Mouse (Mus musculus) midbrain, postnatal 0 days (tissue): ENCODE results near the gene Tmem192. TPM values are rescaled to one million over a fixed set of nuclear protein-coding genes. Genes with fewer than 3 reads are reported as not detected.

Experiments
- ATAC-seq: fragments of 200-750 bp; cut with Nextera tagmentation; 2 replicates; pipeline ENCODE4 v1.8.0; 2017; ENCODE audit warnings: moderate number of reproducible peaks, mild to moderate bottlenecking, moderate TSS enrichment, moderate library complexity; ENCODE audit not compliant: low FRiP score
- DNase-seq: peaks from one replicate; pipeline ENCODE4 v3.0.0-alpha.2; 2015; ENCODE audit warnings: low spot score
- H3K27ac ChIP-seq: fragments of 300-500 bp; sonication (generic); 2 replicates; pipeline ENCODE4 v1.5.1; 2014; ENCODE audit warnings: low read depth, mild to moderate bottlenecking, low read length, mixed read lengths
- H3K27me3 ChIP-seq: fragments of 300-500 bp; sonication (generic); 2 replicates; pipeline ENCODE4 v1.6.1; 2014; ENCODE audit warnings: low read length, control low read depth, mixed read lengths; ENCODE audit not compliant: insufficient read depth
- H3K36me3 ChIP-seq: fragments of 300-500 bp; sonication (generic); 2 replicates; pipeline ENCODE4 v1.6.1; 2014; ENCODE audit warnings: low read length, control low read depth, mixed read lengths; ENCODE audit not compliant: insufficient read depth
- H3K4me1 ChIP-seq: fragments of 300-500 bp; sonication (generic); 2 replicates; pipeline ENCODE4 v1.6.1; 2014; ENCODE audit warnings: mild to moderate bottlenecking, control low read depth, antibody characterized with exemption, low read length, mixed read lengths; ENCODE audit not compliant: insufficient read depth
- H3K4me2 ChIP-seq: fragments of 300-500 bp; sonication (generic); 2 replicates; pipeline ENCODE4 v1.6.1; 2014; ENCODE audit warnings: low read depth, mild to moderate bottlenecking, low read length, mixed read lengths; ENCODE audit not compliant: poor library complexity, severe bottlenecking
- H3K4me3 ChIP-seq: fragments of 300-500 bp; sonication (generic); 2 replicates; pipeline ENCODE4 v1.5.1; 2014; ENCODE audit warnings: low read depth, mild to moderate bottlenecking, low read length, moderate library complexity
- H3K9ac ChIP-seq: fragments of 300-500 bp; sonication (generic); replicated peaks from 2 replicates; pipeline ENCODE4 v1.6.1; 2014; ENCODE audit warnings: mild to moderate bottlenecking, low read length, moderate library complexity, mixed read lengths; ENCODE audit not compliant: poor library complexity, severe bottlenecking
- H3K9me3 ChIP-seq: fragments of 300-500 bp; sonication (generic); 2 replicates; pipeline ENCODE4 v1.6.1; 2016; ENCODE audit warnings: low read length, control low read depth
- CTCF ChIP-seq: IDR thresholded peaks from 2 replicates; pipeline ENCODE4 v1.5.1; 2016; ENCODE audit warnings: antibody characterized with exemption, mild to moderate bottlenecking
- WGBS: fragments of 180-500 bp; shearing (Covaris S2); extraction: QIAGEN DNeasy Blood & Tissue Kit; methylation state at CpG from one replicate; pipeline ENCODE4 v1.1.7; 2014; 5-methylcytosine and 5-hydroxymethylcytosine counted together
- polyA plus RNA-seq: library from polyadenylated mRNA; unstranded; fragments of >200 nt; fragmentation: Nextera tagmentation; extraction: Ambion mirVana; gene quantifications from 2 replicates; pipeline ENCODE4 v1.2.1, GENCODE M21; 2015
- total RNA-seq: library from RNA; depleted of rRNA; stranded (reverse); fragments of >200 nt; gene quantifications from 2 replicates; pipeline ENCODE4 v1.2.3, GENCODE M21; 2014

Gene Tmem192
- total and polyA plus RNA-seq, 2 experiments from 2014 or later, result 20.2 to 41.2 TPM

- Histone ChIP-seq H3K36me3 (no peaks in the 10 kb centered on the region), H3K4me3 (no peak overlapping the region), H3K27me3 (no peaks in the 10 kb centered on the region), H3K27ac (no peak overlapping the region), H3K4me2 (no peak overlapping the region), H3K9ac (no peak overlapping the region), H3K4me1 (no peaks in the 10 kb centered on the region), H3K9me3 (no peaks in the 10 kb centered on the region)
- DNase-seq (no peak), ATAC-seq (no peak)
- WGBS, result 71% methylated on average over 3 of the region's 3 CpGs
- no peak for TF ChIP-seq CTCF
Measured at GRCm38 (mm10) chr8:64934997-64935396, 12.0 kb upstream of the Tmem192 start.

DNA sequence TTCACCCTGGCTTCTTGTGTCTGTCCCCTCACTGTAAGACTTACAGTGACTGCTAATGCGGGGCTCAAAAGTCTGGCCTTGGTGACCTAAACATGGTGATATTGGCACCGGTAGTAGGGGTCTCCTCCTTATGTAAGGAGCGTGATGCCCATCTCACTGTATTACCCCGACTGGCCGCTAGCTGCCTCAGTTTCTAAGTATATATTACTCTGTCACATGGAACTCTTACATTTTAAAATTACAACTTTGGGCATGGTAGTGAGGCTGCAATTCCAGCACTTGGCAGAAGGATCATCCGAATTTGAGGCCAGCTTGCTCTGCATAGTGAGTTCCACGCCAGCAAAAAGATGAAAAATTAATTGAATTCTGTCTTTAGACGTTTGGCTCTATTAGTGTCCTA lies 6.0 kb upstream of the Tmem192 start:
- H3K9ac ChIP-seq, result no peak overlapping the region
- no peaks in the 10 kb centered on the region for H3K4me1 ChIP-seq
- DNase-seq, result no peak
- no peak overlapping the region for H3K4me2 ChIP-seq
- H3K4me3 ChIP-seq, result no peak overlapping the region
- no peaks in the 10 kb centered on the region for H3K27me3 ChIP-seq
- WGBS, result 77% methylated on average over 8 of the region's 8 CpGs
- TF ChIP-seq CTCF, result no peak
- H3K9me3 ChIP-seq, result no peaks in the 10 kb centered on the region
- no peaks in the 10 kb centered on the region for H3K36me3 ChIP-seq
- ATAC-seq, result peak; percentile 11; the same call in 1 of the 2 replicates
- no peak overlapping the region for H3K27ac ChIP-seq

GRCm38 (mm10) chr8:64941495-64941894 lies 5.5 kb upstream of the Tmem192 start:
- H3K27me3 ChIP-seq, result no peaks in the 10 kb centered on the region
- WGBS, result 13% methylated on average over 9 of the region's 9 CpGs
- no peaks in the 10 kb centered on the region for H3K36me3 ChIP-seq
- H3K4me2 ChIP-seq, result no peak overlapping the region
- H3K4me1 ChIP-seq, result no peaks in the 10 kb centered on the region
- H3K27ac ChIP-seq, result no peak overlapping the region
- ATAC-seq (peak; percentile 54), DNase-seq (peak; percentile 89)
- H3K4me3 ChIP-seq, result no peak overlapping the region
- H3K9me3 ChIP-seq, result no peaks in the 10 kb centered on the region
- peak; percentile 99 for TF ChIP-seq CTCF
- no peak overlapping the region for H3K9ac ChIP-seq

GRCm38 (mm10) chr8:64942946-64943345 lies 4.0 kb upstream of the Tmem192 start:
- H3K27me3 ChIP-seq, result no peaks in the 10 kb centered on the region
- no peak overlapping the region for H3K4me3 ChIP-seq

GRCm38 (mm10) chr8:64944831-64945230 lies 2.2 kb upstream of the Tmem192 start:
- TF ChIP-seq CTCF, result peak; percentile 73
- H3K4me3 ChIP-seq, result no peak overlapping the region
- H3K9ac ChIP-seq, result no peak overlapping the region
- DNase-seq (peak; percentile 37), ATAC-seq (no peak)
- H3K36me3 ChIP-seq, result no peaks in the 10 kb centered on the region
- no peak overlapping the region for H3K4me2 ChIP-seq
- 20% methylated on average over 5 of the region's 5 CpGs for WGBS
- H3K27me3 ChIP-seq, result no peaks in the 10 kb centered on the region
- H3K9me3 ChIP-seq, result no peaks in the 10 kb centered on the region
- H3K4me1 ChIP-seq, result no peaks in the 10 kb centered on the region; the same call in 1 of the 2 replicates
- no peak overlapping the region for H3K27ac ChIP-seq

More at GRCm38 (mm10) chr8:64942946-64943345, 4.0 kb upstream of the Tmem192 start:
- ATAC-seq (no peak), DNase-seq (no peak)
- no peak for TF ChIP-seq CTCF
- Histone ChIP-seq H3K9me3 (no peaks in the 10 kb centered on the region), H3K36me3 (no peaks in the 10 kb centered on the region), H3K27ac (no peak overlapping the region), H3K4me2 (no peak overlapping the region), H3K9ac (no peak overlapping the region), H3K4me1 (no peaks in the 10 kb centered on the region)
- 21% methylated on average over 5 of the region's 5 CpGs for WGBS

GRCm38 (mm10) chr8:64945606-64946005 lies 1.4 kb upstream of the Tmem192 start:
- Histone ChIP-seq H3K9ac (no peak overlapping the region), H3K9me3 (no peaks in the 10 kb centered on the region), H3K27ac (no peak overlapping the region), H3K4me1 (no peaks in the 10 kb centered on the region; the same call in 1 of the 2 replicates), H3K4me2 (no peak overlapping the region), H3K4me3 (no peak overlapping the region), H3K27me3 (no peaks in the 10 kb centered on the region), H3K36me3 (no peaks in the 10 kb centered on the region)
- no peak for TF ChIP-seq CTCF
- 86% methylated on average over 7 of the region's 7 CpGs for WGBS
- ATAC-seq (no peak), DNase-seq (no peak)
